Comparison of ENCODE assay signal across 9 mouse cellular contexts in genomic region chr11:70015677-70016076, GRCm38 (mm10). TPM values are rescaled to one million over a fixed set of nuclear protein-coding genes. Genes with fewer than 3 reads are reported as not detected.
A peak's percentile ranks its signal among the peaks of the same experiment; 100 is the strongest.
DNase-seq lines count a peak whose midpoint lies in the region; ATAC-seq lines count a peak whose summit lies in the region.
"Had no signal": no experiment of that assay in that cellular context is flagged by ENCODE, and none has a peak within 500 bp of the region (broad histone marks: within the 10 kb centered on the region; RNA-seq: fewer than 3 reads in every experiment).

No protein-coding gene starts in this region.

- H3K4me3 ChIP-seq in kidney, embryonic 15.5 days (replicated peaks) = peak overlapping the region; percentile 65
- H3K4me3 ChIP-seq in embryonic facial prominence, embryonic 14.5 days (ENCODE audit: low read depth, low read length) = peak overlapping the region; percentile 56; the same call in 1 of the 2 replicates
- H3K4me3 ChIP-seq in intestine, embryonic 14.5 days (ENCODE audit: low read depth, low read length) = peak overlapping the region; percentile 52
- peak overlapping the region; percentile 56 for H3K4me3 ChIP-seq in midbrain, embryonic 14.5 days (replicated peaks; ENCODE audit: low read depth, low read length)

- no peak for DNase-seq in kidney, postnatal 14 days
- no peak for DNase-seq in embryonic facial prominence, embryonic 14.5 days (ENCODE audit: low spot score)
- DNase-seq in intestine, embryonic 14.5 days (ENCODE audit: low spot score) = no peak
- DNase-seq in midbrain, embryonic 14.5 days = no peak
- DNase-seq in natural killer cell, adult 2 months (ENCODE audit: low spot score in 2 of 2) = no peak
- no peak for DNase-seq in adrenal gland, adult 2 months
- no peak for DNase-seq in right cerebral cortex, adult 2 months (ENCODE audit: low spot score in 2 of 2)

- peaks cover 62% of the 10 kb centered on the region for H3K4me1 ChIP-seq in kidney, embryonic 15.5 days
- peaks cover 33% of the 10 kb centered on the region for H3K4me1 ChIP-seq in embryonic facial prominence, embryonic 14.5 days (ENCODE audit: control insufficient read depth, insufficient read depth, low read length)
- H3K4me1 ChIP-seq in intestine, embryonic 14.5 days (replicated peaks; ENCODE audit: control insufficient read depth, insufficient read depth, low read length) = peaks cover 36% of the 10 kb centered on the region
- peaks cover 40% of the 10 kb centered on the region for H3K4me1 ChIP-seq in midbrain, embryonic 14.5 days (ENCODE audit: control insufficient read depth, insufficient read depth, low read length)

- H3K9ac ChIP-seq in kidney, embryonic 15.5 days = 0 out of 2 replicates have a peak overlapping the region, but pooled peaks have one; percentile 79
- peak overlapping the region; percentile 79; the same call in 1 of the 2 replicates for H3K9ac ChIP-seq in embryonic facial prominence, embryonic 14.5 days (ENCODE audit: low read depth, low read length)
- 0 out of 2 replicates have a peak overlapping the region, but pooled peaks have one; percentile 55 for H3K9ac ChIP-seq in intestine, embryonic 14.5 days (ENCODE audit: low read length)
- H3K9ac ChIP-seq in midbrain, embryonic 14.5 days (replicated peaks; ENCODE audit: low read length) = no peak overlapping the region; the same call in 1 of the 2 replicates

- no peaks in the 10 kb centered on the region for H3K9me3 ChIP-seq in kidney, embryonic 15.5 days (replicated peaks)
- H3K9me3 ChIP-seq in embryonic facial prominence, embryonic 14.5 days (ENCODE audit: control insufficient read depth, low read length) = no peaks in the 10 kb centered on the region
- no peaks in the 10 kb centered on the region for H3K9me3 ChIP-seq in intestine, embryonic 14.5 days (ENCODE audit: control insufficient read depth, low read length)
- H3K9me3 ChIP-seq in midbrain, embryonic 14.5 days (ENCODE audit: control insufficient read depth, low read length) = no peaks in the 10 kb centered on the region
- H3K9me3 ChIP-seq: G1E had no signal

- H3K27me3 ChIP-seq in kidney, embryonic 15.5 days = no peaks in the 10 kb centered on the region
- no peaks in the 10 kb centered on the region for H3K27me3 ChIP-seq in embryonic facial prominence, embryonic 14.5 days (replicated peaks; ENCODE audit: control insufficient read depth, insufficient read depth, low read length)
- no peaks in the 10 kb centered on the region for H3K27me3 ChIP-seq in intestine, embryonic 14.5 days (replicated peaks; ENCODE audit: control insufficient read depth, insufficient read depth, low read length)
- no peaks in the 10 kb centered on the region for H3K27me3 ChIP-seq in midbrain, embryonic 14.5 days (ENCODE audit: control insufficient read depth, insufficient read depth, low read length)

- peak overlapping the region; percentile 82; the same call in 1 of the 2 replicates for H3K27ac ChIP-seq in kidney, embryonic 15.5 days
- no peak overlapping the region for H3K27ac ChIP-seq in embryonic facial prominence, embryonic 14.5 days (replicated peaks; ENCODE audit: low read depth, low read length)
- H3K27ac ChIP-seq in intestine, embryonic 14.5 days (ENCODE audit: low read depth) = no peak overlapping the region
- 0 out of 2 replicates have a peak overlapping the region, but pooled peaks have one; percentile 70 for H3K27ac ChIP-seq in midbrain, embryonic 14.5 days (replicated peaks; ENCODE audit: low read depth, low read length)

- WGBS in kidney, embryonic 15.5 days = 67% methylated on average over 6 of the region's 6 CpGs
- 69% methylated on average over 6 of the region's 6 CpGs for WGBS in embryonic facial prominence, embryonic 14.5 days
- 60% methylated on average over 6 of the region's 6 CpGs for WGBS in intestine, embryonic 14.5 days
- WGBS in midbrain, embryonic 14.5 days = 68% methylated on average over 6 of the region's 6 CpGs

- H3K4me2 ChIP-seq in kidney, embryonic 15.5 days = peak overlapping the region; percentile 91
- H3K4me2 ChIP-seq in embryonic facial prominence, embryonic 14.5 days (ENCODE audit: low read depth, low read length) = peak overlapping the region; percentile 75
- H3K4me2 ChIP-seq in intestine, embryonic 14.5 days (ENCODE audit: low read length) = peak overlapping the region; percentile 68
- H3K4me2 ChIP-seq in midbrain, embryonic 14.5 days (ENCODE audit: low read length) = peak overlapping the region; percentile 76

- no peak for ATAC-seq in kidney, embryonic 15.5 days (replicated peaks; ENCODE audit: low FRiP score)
- ATAC-seq in embryonic facial prominence, embryonic 14.5 days (ENCODE audit: low read depth) = no peak
- ATAC-seq in intestine, embryonic 14.5 days (replicated peaks; ENCODE audit: low FRiP score, low TSS enrichment, low read depth) = no peak
- ATAC-seq in midbrain, embryonic 14.5 days (ENCODE audit: low FRiP score, low TSS enrichment) = no peak

- H3K36me3 ChIP-seq in kidney, embryonic 15.5 days = peaks cover 34% of the 10 kb centered on the region
- peaks cover 38% of the 10 kb centered on the region for H3K36me3 ChIP-seq in embryonic facial prominence, embryonic 14.5 days (ENCODE audit: control insufficient read depth, insufficient read depth, low read length)
- H3K36me3 ChIP-seq in intestine, embryonic 14.5 days (ENCODE audit: control insufficient read depth, insufficient read depth, low read length) = peaks cover 32% of the 10 kb centered on the region
- H3K36me3 ChIP-seq in midbrain, embryonic 14.5 days (ENCODE audit: control insufficient read depth, insufficient read depth, low read length) = peaks cover 35% of the 10 kb centered on the region

RNA-seq across cellular contexts. Expression of gene Acadvl, which starts 0.5 kb away (rescaled TPM):
- 78.1 and 83.0 TPM in 2 replicates for polyA plus RNA-seq in kidney, embryonic 15.5 days (2015; fragmentation: Nextera tagmentation; extraction: Ambion mirVana)
- 90.0 and 95.5 TPM in 2 replicates for polyA plus RNA-seq in embryonic facial prominence, embryonic 14.5 days (2014; fragmentation: Nextera tagmentation; extraction: Ambion mirVana)
- polyA plus RNA-seq in intestine, embryonic 14.5 days (2014; fragmentation: Nextera tagmentation; extraction: Ambion mirVana) = 72.8 and 73.8 TPM in 2 replicates
- 43.2 and 49.6 TPM in 2 replicates for polyA plus RNA-seq in midbrain, embryonic 14.5 days (2014; fragmentation: Nextera tagmentation; extraction: Ambion mirVana)
- total RNA-seq in adrenal gland, adult 2 months (2021) = 100 to 1,000 TPM; 426 to 754 TPM
- polyA plus RNA-seq in adrenal gland, adult 2 months (2012; rRNA removed) = 171 and 186 TPM in 2 replicates

RNA-seq across cellular contexts. Expression of gene Dlg4, which starts 1.1 kb away (rescaled TPM):
- 12.9 and 15.2 TPM in 2 replicates for polyA plus RNA-seq in kidney, embryonic 15.5 days (2015; fragmentation: Nextera tagmentation; extraction: Ambion mirVana)
- 7.3 and 8.4 TPM in 2 replicates for polyA plus RNA-seq in embryonic facial prominence, embryonic 14.5 days (2014; fragmentation: Nextera tagmentation; extraction: Ambion mirVana)
- 7.7 and 8.6 TPM in 2 replicates for polyA plus RNA-seq in intestine, embryonic 14.5 days (2014; fragmentation: Nextera tagmentation; extraction: Ambion mirVana)
- polyA plus RNA-seq in midbrain, embryonic 14.5 days (2014; fragmentation: Nextera tagmentation; extraction: Ambion mirVana) = 33.1 and 41.0 TPM in 2 replicates
- total RNA-seq in adrenal gland, adult 2 months (2021) = 10 to 100 TPM; 22.9 to 32.4 TPM
- 21.7 and 22.1 TPM in 2 replicates for polyA plus RNA-seq in adrenal gland, adult 2 months (2012; rRNA removed)

RNA-seq across cellular contexts. Expression of gene Dvl2, which starts 15.3 kb away (rescaled TPM):
- polyA plus RNA-seq in kidney, embryonic 15.5 days (2015; fragmentation: Nextera tagmentation; extraction: Ambion mirVana) = 38.2 and 43.2 TPM in 2 replicates
- 30.8 and 36.2 TPM in 2 replicates for polyA plus RNA-seq in embryonic facial prominence, embryonic 14.5 days (2014; fragmentation: Nextera tagmentation; extraction: Ambion mirVana)
- polyA plus RNA-seq in intestine, embryonic 14.5 days (2014; fragmentation: Nextera tagmentation; extraction: Ambion mirVana) = 32.0 and 32.6 TPM in 2 replicates
- polyA plus RNA-seq in midbrain, embryonic 14.5 days (2014; fragmentation: Nextera tagmentation; extraction: Ambion mirVana) = 22.9 and 23.0 TPM in 2 replicates
- 10 to 100 TPM; 11.2 to 12.2 TPM for total RNA-seq in adrenal gland, adult 2 months (2021)
- 20.2 and 22.2 TPM in 2 replicates for polyA plus RNA-seq in adrenal gland, adult 2 months (2012; rRNA removed)

RNA-seq across cellular contexts. Expression of gene Phf23, which starts 20.1 kb away (rescaled TPM):
- 75.8 and 78.8 TPM in 2 replicates for polyA plus RNA-seq in kidney, embryonic 15.5 days (2015; fragmentation: Nextera tagmentation; extraction: Ambion mirVana)
- polyA plus RNA-seq in embryonic facial prominence, embryonic 14.5 days (2014; fragmentation: Nextera tagmentation; extraction: Ambion mirVana) = 47.0 and 49.3 TPM in 2 replicates
- polyA plus RNA-seq in intestine, embryonic 14.5 days (2014; fragmentation: Nextera tagmentation; extraction: Ambion mirVana) = 37.6 and 43.9 TPM in 2 replicates
- 41.3 and 48.9 TPM in 2 replicates for polyA plus RNA-seq in midbrain, embryonic 14.5 days (2014; fragmentation: Nextera tagmentation; extraction: Ambion mirVana)
- total RNA-seq in adrenal gland, adult 2 months (2021) = 10 to 100 TPM; 52.2 to 57.6 TPM
- 9.7 and 19.0 TPM in 2 replicates for polyA plus RNA-seq in adrenal gland, adult 2 months (2012; rRNA removed)

RNA-seq across cellular contexts. Expression of gene Gabarap, which starts 24.7 kb away (rescaled TPM):
- polyA plus RNA-seq in kidney, embryonic 15.5 days (2015; fragmentation: Nextera tagmentation; extraction: Ambion mirVana) = 447 and 450 TPM in 2 replicates
- 577 and 590 TPM in 2 replicates for polyA plus RNA-seq in embryonic facial prominence, embryonic 14.5 days (2014; fragmentation: Nextera tagmentation; extraction: Ambion mirVana)
- polyA plus RNA-seq in intestine, embryonic 14.5 days (2014; fragmentation: Nextera tagmentation; extraction: Ambion mirVana) = 481 and 495 TPM in 2 replicates
- polyA plus RNA-seq in midbrain, embryonic 14.5 days (2014; fragmentation: Nextera tagmentation; extraction: Ambion mirVana) = 616 and 626 TPM in 2 replicates
- total RNA-seq in adrenal gland, adult 2 months (2021) = 100 to 1,000 TPM; 487 to 580 TPM
- polyA plus RNA-seq in adrenal gland, adult 2 months (2012; rRNA removed) = 226 and 315 TPM in 2 replicates

Comparison
In these comparisons a context has a peak if more than half of its experiments do, and no peak if none do; other contexts are left out.
1. H3K27ac ChIP-seq: peak in kidney, embryonic 15.5 days (single experiment) and midbrain, embryonic 14.5 days (single experiment); none in embryonic facial prominence, embryonic 14.5 days (single experiment) and intestine, embryonic 14.5 days (single experiment).
2. Peak in every context shown above with its lines, with median percentiles within 50 percentile points of each other: H3K4me2 ChIP-seq and H3K4me3 ChIP-seq.